Mouse (Mus musculus): ENCODE measurements around the gene Gnaq.

DNA sequence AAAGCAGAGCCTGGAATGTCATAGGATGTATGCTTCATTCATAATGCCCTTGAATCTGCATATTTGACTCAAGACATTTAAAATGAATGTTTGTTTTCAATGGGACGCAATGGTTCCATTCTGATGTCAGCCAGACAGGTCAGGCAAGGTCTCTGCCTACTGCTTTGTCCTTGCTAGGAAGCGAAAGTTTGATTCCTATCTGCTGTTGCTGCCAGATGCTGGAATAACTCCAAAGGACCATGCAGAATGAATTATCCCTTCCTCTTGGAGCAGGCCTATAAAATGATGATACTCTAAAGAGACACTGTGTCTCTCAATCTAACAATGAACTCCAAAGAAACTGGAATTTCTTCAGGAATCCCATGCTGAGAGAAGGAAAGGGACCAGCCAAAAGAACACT, 293.0 kb downstream of the Gnaq start:
- TF ChIP-seq CTCF (IDR thresholded peaks at IDR 0.05; ENCODE audit: borderline replicate concordance, insufficient read depth, low read length) (no peak), POLR2A (IDR thresholded peaks at IDR 0.05; ENCODE audit: low read depth, low read length) (no peak)

All from embryonic fibroblast, embryonic 13.5 days (primary cell).